Mouse (Mus musculus) intestine, embryonic 15.5 days (tissue): ENCODE results near the gene Angptl6. TPM values are rescaled to one million over a fixed set of nuclear protein-coding genes. Genes with fewer than 3 reads are reported as not detected.

Source experiments
- ATAC-seq: fragments of 200-750 bp; cut with Nextera tagmentation; 2 replicates; pipeline ENCODE4 v1.8.0; 2017; ENCODE audit warnings: moderate TSS enrichment, moderate library complexity
- H3K27ac ChIP-seq: fragments of 300-500 bp; sonication (generic); 2 replicates; pipeline ENCODE4 v1.5.1; 2015; ENCODE audit warnings: mild to moderate bottlenecking, inconsistent platforms
- H3K27me3 ChIP-seq: fragments of 300-500 bp; sonication (generic); replicated peaks from 2 replicates; pipeline ENCODE4 v1.6.1; 2015; ENCODE audit warnings: inconsistent platforms
- H3K36me3 ChIP-seq: fragments of 300-500 bp; sonication (generic); 2 replicates; pipeline ENCODE4 v1.6.1; 2015; ENCODE audit warnings: inconsistent platforms
- H3K4me1 ChIP-seq: fragments of 300-500 bp; sonication (generic); replicated peaks from 2 replicates; pipeline ENCODE4 v1.6.1; 2015; ENCODE audit warnings: inconsistent platforms
- H3K4me2 ChIP-seq: fragments of 300-500 bp; sonication (generic); replicated peaks from 2 replicates; pipeline ENCODE4 v1.6.1; 2015; ENCODE audit warnings: mild to moderate bottlenecking, inconsistent platforms
- H3K4me3 ChIP-seq: fragments of 300-500 bp; sonication (generic); replicated peaks from 2 replicates; pipeline ENCODE4 v1.5.1; 2015; ENCODE audit warnings: inconsistent platforms
- H3K9ac ChIP-seq: fragments of 300-500 bp; sonication (generic); 2 replicates; pipeline ENCODE4 v1.6.1; 2015; ENCODE audit warnings: inconsistent platforms
- H3K9me3 ChIP-seq: fragments of 300-500 bp; sonication (generic); 2 replicates; pipeline ENCODE4 v1.6.1; 2016; ENCODE audit warnings: inconsistent platforms
- WGBS: fragments of 180-500 bp; shearing (Covaris S2); methylation state at CpG from one replicate; pipeline ENCODE4 v1.1.7; 2015; 5-methylcytosine and 5-hydroxymethylcytosine counted together
- polyA plus RNA-seq: library from polyadenylated mRNA; unstranded; fragments of >200 nt; fragmentation: Nextera tagmentation; extraction: Ambion mirVana; gene quantifications from 2 replicates; pipeline ENCODE4 v1.2.1, GENCODE M21; 2015

Gene Angptl6
- polyA plus RNA-seq, 1 experiment from 2014 or later: 8.3 TPM

GRCm38 (mm10) chr9:20825781-20826180 lies 53.7 kb downstream of the Angptl6 start:
- H3K9me3 ChIP-seq: no peaks in the 10 kb centered on the region

More at GRCm38 (mm10) chr9:20825781-20826180, 53.7 kb downstream of the Angptl6 start:
- H3K4me3 ChIP-seq: no peak overlapping the region
- H3K27ac ChIP-seq: no peak overlapping the region
- ATAC-seq: no peak
- no peak overlapping the region for H3K4me2 ChIP-seq
- H3K9ac ChIP-seq: no peak overlapping the region
- H3K4me1 ChIP-seq: peaks cover 4% of the 10 kb centered on the region; the same call in 1 of the 2 replicates
- WGBS: 52% methylated on average over 5 of the region's 5 CpGs
- no peaks in the 10 kb centered on the region for H3K27me3 ChIP-seq
- H3K36me3 ChIP-seq: no peaks in the 10 kb centered on the region

Other genes with a start within 250 kb of the Angptl6 start
- gene Ubl5, start 236.8 kb downstream of the Angptl6 start, polyA plus RNA-seq: 356 and 399 TPM in 2 replicates
- 14.7 and 16.4 TPM in 2 replicates for gene Fbxl12, start 235.0 kb downstream of the Angptl6 start, polyA plus RNA-seq
- 44.1 and 46.8 TPM in 2 replicates for gene Pin1, start 227.6 kb downstream of the Angptl6 start, polyA plus RNA-seq
- gene Olfm2, start 133.4 kb downstream of the Angptl6 start, polyA plus RNA-seq: 8.1 and 8.8 TPM in 2 replicates
- 2.7 and 2.8 TPM in 2 replicates for gene Col5a3, start 64.7 kb downstream of the Angptl6 start, polyA plus RNA-seq
- not detected in 2 replicates for gene Rdh8, start 61.2 kb downstream of the Angptl6 start, polyA plus RNA-seq
- 15.0 and 19.8 TPM in 2 replicates for gene A230050P20Rik, start 11.1 kb downstream of the Angptl6 start, polyA plus RNA-seq
- 91.6 and 95.5 TPM in 2 replicates for gene Ppan, start 8.4 kb upstream of the Angptl6 start, polyA plus RNA-seq
- gene Eif3g, start 18.9 kb upstream of the Angptl6 start, polyA plus RNA-seq: 292 and 319 TPM in 2 replicates
- gene Dnmt1, start 80.2 kb upstream of the Angptl6 start, polyA plus RNA-seq: 72.5 and 73.4 TPM in 2 replicates
- 29.2 and 30.4 TPM in 2 replicates for gene S1pr2, start 97.1 kb upstream of the Angptl6 start, polyA plus RNA-seq
- gene Mrpl4, start 123.0 kb upstream of the Angptl6 start, polyA plus RNA-seq: 145 and 159 TPM in 2 replicates
- gene Icam1, start 136.3 kb upstream of the Angptl6 start, polyA plus RNA-seq: 12.6 and 12.8 TPM in 2 replicates
- gene Icam4, start 149.6 kb upstream of the Angptl6 start, polyA plus RNA-seq: 2.9 and 3.0 TPM in 2 replicates
- 0.06 and 0.16 TPM in 2 replicates for gene Icam5, start 152.3 kb upstream of the Angptl6 start, polyA plus RNA-seq
- gene Zglp1, start 187.4 kb upstream of the Angptl6 start, polyA plus RNA-seq: 1.0 and 1.1 TPM in 2 replicates
- 0.40 and 0.59 TPM in 2 replicates for gene Gm49373, start 193.4 kb upstream of the Angptl6 start, polyA plus RNA-seq
- 57.3 and 68.2 TPM in 2 replicates for gene Fdx1l, start 193.9 kb upstream of the Angptl6 start, polyA plus RNA-seq
- 1.0 and 2.4 TPM in 2 replicates for gene Gm38431, start 212.3 kb upstream of the Angptl6 start, polyA plus RNA-seq
- 64.5 and 66.5 TPM in 2 replicates for gene Raver1, start 212.3 kb upstream of the Angptl6 start, polyA plus RNA-seq